28 mouse cellular contexts compared by ENCODE assay signal in genomic region chr11:79863487-79864175, GRCm38 (mm10).
DNase-seq lines count a peak whose midpoint lies in the region; ATAC-seq and TF ChIP-seq lines count a peak whose summit lies in the region.
"Had no signal": no experiment of that assay in that cellular context is flagged by ENCODE, and none has a peak within 500 bp of the region (broad histone marks: within the 10 kb centered on the region; RNA-seq: fewer than 3 reads in every experiment).

No protein-coding gene starts in this region.

- no peaks in the 10 kb centered on the region for H3K36me3 ChIP-seq in kidney, adult 2 months (ENCODE audit: control insufficient read depth, insufficient read depth, low read length)
- H3K36me3 ChIP-seq in kidney, embryonic 15.5 days: no peaks in the 10 kb centered on the region
- H3K36me3 ChIP-seq: heart, embryonic 12.5 days; hindbrain, embryonic 13.5 days; limb, embryonic 12.5 days; midbrain, embryonic 12.5 days; stomach, embryonic 15.5 days had no signal

- no peak overlapping the region for H3K4me2 ChIP-seq in kidney, embryonic 15.5 days
- H3K4me2 ChIP-seq: forebrain, embryonic 13.5 days; heart, embryonic 12.5 days; hindbrain, embryonic 13.5 days; limb, embryonic 12.5 days; liver, embryonic 11.5 days; midbrain, embryonic 12.5 days; stomach, embryonic 15.5 days had no signal

- ATAC-seq in kidney, embryonic 15.5 days (replicated peaks; ENCODE audit: low FRiP score): no peak
- ATAC-seq: activated CD4-positive, CD25-positive, alpha-beta regulatory T cell, adult 4 months; CD4-positive, CD25-positive, alpha-beta regulatory T cell, adult 4 months; forebrain, embryonic 13.5 days; intestine, embryonic 16.5 days had no signal

- no peak overlapping the region for H3K27ac ChIP-seq in kidney, adult 2 months (ENCODE audit: insufficient read depth, low read depth, low read length)
- H3K27ac ChIP-seq in kidney, embryonic 15.5 days: no peak overlapping the region
- H3K27ac ChIP-seq: forebrain, embryonic 13.5 days; hindbrain, embryonic 13.5 days; left cerebral cortex, adult 2 months; limb, embryonic 12.5 days; midbrain, embryonic 12.5 days; stomach, embryonic 15.5 days had no signal

- no peaks in the 10 kb centered on the region for H3K27me3 ChIP-seq in kidney, adult 2 months (replicated peaks; ENCODE audit: control insufficient read depth, insufficient read depth, low read length)
- H3K27me3 ChIP-seq in kidney, embryonic 15.5 days: no peaks in the 10 kb centered on the region
- H3K27me3 ChIP-seq: forebrain, embryonic 13.5 days; stomach, embryonic 15.5 days had no signal

- H3K9me3 ChIP-seq in kidney, embryonic 15.5 days (replicated peaks): no peaks in the 10 kb centered on the region
- H3K9me3 ChIP-seq: forebrain, embryonic 13.5 days; heart, embryonic 12.5 days; hindbrain, embryonic 13.5 days; limb, embryonic 12.5 days; midbrain, embryonic 12.5 days; stomach, embryonic 15.5 days had no signal

- no peak for TF ChIP-seq CTCF in kidney, adult 2 months (conservative IDR thresholded peaks at IDR 0.05; ENCODE audit: insufficient read depth, insufficient read length, low read depth, low read length)

- TF ChIP-seq POLR2A in kidney, adult 2 months (IDR thresholded peaks at IDR 0.05; ENCODE audit: low read depth, low read length): no peak

- no peaks in the 10 kb centered on the region for H3K4me1 ChIP-seq in kidney, adult 2 months (ENCODE audit: control insufficient read depth, insufficient read depth, low read length)
- H3K4me1 ChIP-seq in kidney, embryonic 15.5 days: peaks cover 50% of the 10 kb centered on the region
- H3K4me1 ChIP-seq: forebrain, embryonic 13.5 days had no signal

- no peak overlapping the region for H3K4me3 ChIP-seq in kidney, adult 2 months (ENCODE audit: insufficient read depth, low read depth, low read length)
- no peak overlapping the region for H3K4me3 ChIP-seq in kidney, embryonic 15.5 days (replicated peaks)
- H3K4me3 ChIP-seq: erythroblast, embryonic 14.5 days; forebrain, embryonic 13.5 days; heart, embryonic 12.5 days; hindbrain, embryonic 13.5 days; left cerebral cortex, adult 2 months; limb, embryonic 12.5 days; midbrain, embryonic 12.5 days; stomach, embryonic 15.5 days had no signal

- 77% methylated on average over 14 of the region's 14 CpGs for WGBS in kidney, adult 2 months
- 81% methylated on average over 14 of the region's 14 CpGs for WGBS in kidney, embryonic 15.5 days

- DNase-seq in kidney, adult 2 months: peak; percentile 77
- peak; percentile 31 for DNase-seq in MN1 (ENCODE audit: low spot score)
- peak; percentile 45 for DNase-seq in fat pad, adult 2 months (ENCODE audit: extremely low read depth, low read depth, low spot score)
- peak; percentile 68 to 73 for DNase-seq in kidney, postnatal 36 days
- DNase-seq in adrenal gland, postnatal 25 days: no peak
- DNase-seq in cerebellum, postnatal 36 days: no peak
- DNase-seq: adrenal gland, adult 8-10 months; cerebellum, adult 11-12 months; cerebellum, adult 9-11 months; gastrocnemius, postnatal 36 days; heart, adult 18-20 months; heart, postnatal 4 days; lung, postnatal 36 days; retina, postnatal 1 day; right cerebral cortex, postnatal 14 days had no signal

- H3K9ac ChIP-seq in kidney, embryonic 15.5 days: no peak overlapping the region
- H3K9ac ChIP-seq: forebrain, embryonic 13.5 days; heart, embryonic 12.5 days; hindbrain, embryonic 13.5 days; limb, embryonic 12.5 days; midbrain, embryonic 12.5 days; stomach, embryonic 15.5 days had no signal

Comparison
In these comparisons a context has a peak if more than half of its experiments do, and no peak if none do; other contexts are left out.
1. DNase-seq: peak in kidney, adult 2 months (single experiment), MN1 (single experiment), fat pad, adult 2 months (single experiment) and kidney, postnatal 36 days (2 of 2); none in adrenal gland, postnatal 25 days (single experiment) and cerebellum, postnatal 36 days (0 of 2).